Mouse (Mus musculus) adrenal gland, adult 2 months (tissue): ENCODE results near the gene Srsf1. TPM values are rescaled to one million over a fixed set of nuclear protein-coding genes. Genes with fewer than 3 reads are reported as not detected.

Source experiments
- DNase-seq: peaks from one replicate; pipeline ENCODE4 v3.0.0; 2021
- polyA plus RNA-seq: library from polyadenylated mRNA; depleted of rRNA; stranded (reverse); fragments of >200 nt; gene quantifications from 2 replicates; pipeline ENCODE4 v1.2.3, GENCODE M21; 2012; rRNA removed
- total RNA-seq, 2 experiments: library from RNA; stranded (reverse); gene quantifications; 2 replicates each; pipeline ENCODE4 v1.2.3; 2021

The Srsf1 gene
- total and polyA plus RNA-seq, 3 experiments = 179 to 252 (median 210) TPM

- no peak for DNase-seq
Measured at GRCm38 (mm10) chr11:88071113-88071512, 23.9 kb downstream of the Srsf1 start.

- no peak for DNase-seq
Measured at GRCm38 (mm10) chr11:88073343-88073875, 26.2 kb downstream of the Srsf1 start.

GRCm38 (mm10) chr11:88075701-88076100 is 28.5 kb downstream of the Srsf1 start:
- DNase-seq = no peak

GRCm38 (mm10) chr11:88076394-88076793 is 29.2 kb downstream of the Srsf1 start:
- DNase-seq = no peak

- no peak for DNase-seq
Measured at GRCm38 (mm10) chr11:88083699-88084098, 36.5 kb downstream of the Srsf1 start.

- peak; percentile 95 for DNase-seq
Measured at GRCm38 (mm10) chr11:88086737-88087627, 39.8 kb downstream of the Srsf1 start.

GRCm38 (mm10) chr11:88089150-88089549 is 42.0 kb downstream of the Srsf1 start:
- no peak for DNase-seq

- no peak for DNase-seq
Measured at GRCm38 (mm10) chr11:88090293-88090692, 43.1 kb downstream of the Srsf1 start.

- no peak for DNase-seq
Measured at GRCm38 (mm10) chr11:88091949-88092348, 44.8 kb downstream of the Srsf1 start.

GRCm38 (mm10) chr11:88097173-88097572 is 50.0 kb downstream of the Srsf1 start:
- DNase-seq = no peak

GRCm38 (mm10) chr11:88098021-88098729 is 51.0 kb downstream of the Srsf1 start, which contains the start of gene Cuedc1:
Gene Cuedc1, plus strand, starts transcription at chr11:88098058.
- no peak for DNase-seq

GRCm38 (mm10) chr11:88098787-88099598 is 51.8 kb downstream of the Srsf1 start:
- peak; percentile 91 for DNase-seq

- DNase-seq = peak; percentile 87
Measured at GRCm38 (mm10) chr11:88099599-88100023, 52.4 kb downstream of the Srsf1 start.

GRCm38 (mm10) chr11:88100170-88100569 is 53.0 kb downstream of the Srsf1 start:
- DNase-seq = no peak

Other genes with a start within 250 kb of the Srsf1 start
- gene Lpo, start 219.1 kb upstream of the Srsf1 start, total RNA-seq = not detected
- gene Lpo, start 219.1 kb upstream of the Srsf1 start, polyA plus RNA-seq = not detected in 2 replicates
- gene Mks1, start 194.2 kb upstream of the Srsf1 start, total RNA-seq = 10 to 100 TPM in 1 of 2 experiments, 1 to 10 TPM in 1; 6.6 to 11.9 TPM
- gene Mks1, start 194.2 kb upstream of the Srsf1 start, polyA plus RNA-seq = 19.2 and 20.7 TPM in 2 replicates
- gene Epx, start 171.8 kb upstream of the Srsf1 start, total RNA-seq = not detected
- not detected in 2 replicates for gene Epx, start 171.8 kb upstream of the Srsf1 start, polyA plus RNA-seq
- gene Olfr462, start 155.1 kb upstream of the Srsf1 start, total RNA-seq = not detected
- not detected in 2 replicates for gene Olfr462, start 155.1 kb upstream of the Srsf1 start, polyA plus RNA-seq
- gene Olfr463, start 150.0 kb upstream of the Srsf1 start, total RNA-seq = not detected
- gene Olfr463, start 150.0 kb upstream of the Srsf1 start, polyA plus RNA-seq = not detected in 2 replicates
- gene Olfr464, start 126.4 kb upstream of the Srsf1 start, total RNA-seq = not detected
- not detected in 2 replicates for gene Olfr464, start 126.4 kb upstream of the Srsf1 start, polyA plus RNA-seq
- gene Dynll2, start 59.8 kb upstream of the Srsf1 start, total RNA-seq = 100 to 1,000 TPM; 158 to 251 TPM
- 168 and 197 TPM in 2 replicates for gene Dynll2, start 59.8 kb upstream of the Srsf1 start, polyA plus RNA-seq
- gene Vezf1, start 20.9 kb downstream of the Srsf1 start, total RNA-seq = 10 to 100 TPM; 48.3 to 52.4 TPM
- gene Vezf1, start 20.9 kb downstream of the Srsf1 start, polyA plus RNA-seq = 13.5 and 14.6 TPM in 2 replicates
- gene Cuedc1, start 50.7 kb downstream of the Srsf1 start, total RNA-seq = 10 to 100 TPM; 49.3 to 61.7 TPM
- gene Cuedc1, start 50.7 kb downstream of the Srsf1 start, polyA plus RNA-seq = 76.9 and 91.3 TPM in 2 replicates
- 100 to 1,000 TPM; 194 to 208 TPM for gene Mrps23, start 157.0 kb downstream of the Srsf1 start, total RNA-seq
- 44.9 and 51.2 TPM in 2 replicates for gene Mrps23, start 157.0 kb downstream of the Srsf1 start, polyA plus RNA-seq
- gene Ccdc182, start 246.7 kb downstream of the Srsf1 start, total RNA-seq = not detected
- gene Ccdc182, start 246.7 kb downstream of the Srsf1 start, polyA plus RNA-seq = not detected in 2 replicates